Mouse (Mus musculus): ENCODE results near the gene Kif1a.
"Not testable (repeated sequence)": the region's sequence is repeated elsewhere in the genome, so short reads cannot be mapped to it uniquely, and the experiment has no call there.

Gene Kif1a

DNA sequence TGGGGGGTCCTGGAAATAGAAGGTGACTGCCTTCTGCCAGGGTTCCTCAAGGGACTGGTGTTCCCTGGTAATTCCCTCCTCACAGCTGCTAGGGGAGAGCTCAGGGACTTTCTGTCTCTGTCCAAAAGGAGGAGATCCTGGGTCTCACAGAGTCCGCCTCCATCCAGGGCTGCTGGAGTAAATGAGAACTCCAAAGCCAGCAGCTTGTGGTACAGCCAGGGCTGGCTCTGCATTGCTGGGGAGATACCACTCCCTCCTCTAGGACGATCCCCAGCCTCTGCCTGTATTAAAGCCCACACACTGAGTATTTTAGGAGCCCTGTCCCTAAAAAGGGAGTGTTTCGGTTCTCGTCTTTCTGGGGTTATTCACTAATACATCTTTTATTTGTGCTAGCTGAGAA, 81.1 kb downstream of the Kif1a start:
- no peak for DNase-seq (ENCODE audit: low spot score)

DNA sequence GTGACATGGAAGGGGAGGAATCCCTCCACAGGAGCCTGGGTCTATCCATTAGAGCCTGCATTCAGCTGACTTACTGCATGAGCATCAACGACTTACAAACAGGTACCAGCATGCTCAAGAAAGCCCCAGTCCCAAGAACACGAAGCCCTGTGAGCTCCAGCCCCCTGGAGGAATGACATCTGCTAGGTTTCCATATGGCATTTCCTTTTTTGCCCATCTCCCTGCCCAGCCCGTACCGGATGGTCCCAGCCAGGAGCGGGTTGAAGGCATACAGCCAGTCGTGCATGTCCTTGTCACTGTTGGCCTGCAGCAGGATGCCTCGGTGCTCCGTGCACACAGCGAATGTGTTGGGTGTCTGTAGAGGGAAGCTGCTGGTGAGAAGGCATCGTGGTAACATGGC, 83.0 kb downstream of the Kif1a start:
- DNase-seq (ENCODE audit: low spot score): no peak

DNA sequence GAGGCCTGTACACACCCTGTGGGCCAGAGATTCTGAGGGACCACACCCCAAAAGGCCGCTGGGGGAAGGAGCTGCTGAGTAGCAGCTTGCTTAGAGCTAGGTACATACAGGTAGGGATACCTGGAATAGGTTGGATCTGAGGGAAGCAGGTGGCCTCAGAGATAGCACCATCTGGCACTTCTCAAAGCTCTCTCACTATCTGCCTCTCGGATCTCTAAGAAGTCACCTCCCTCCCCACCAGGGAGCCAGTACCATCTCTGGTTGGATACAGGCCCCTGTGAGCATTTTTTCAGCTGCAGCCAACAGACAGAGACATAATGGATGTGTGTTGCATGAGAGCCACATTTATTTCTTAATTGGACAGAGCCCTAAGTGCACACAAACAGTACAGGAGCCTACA, 86.6 kb downstream of the Kif1a start:
- DNase-seq (ENCODE audit: low spot score): no peak

DNA sequence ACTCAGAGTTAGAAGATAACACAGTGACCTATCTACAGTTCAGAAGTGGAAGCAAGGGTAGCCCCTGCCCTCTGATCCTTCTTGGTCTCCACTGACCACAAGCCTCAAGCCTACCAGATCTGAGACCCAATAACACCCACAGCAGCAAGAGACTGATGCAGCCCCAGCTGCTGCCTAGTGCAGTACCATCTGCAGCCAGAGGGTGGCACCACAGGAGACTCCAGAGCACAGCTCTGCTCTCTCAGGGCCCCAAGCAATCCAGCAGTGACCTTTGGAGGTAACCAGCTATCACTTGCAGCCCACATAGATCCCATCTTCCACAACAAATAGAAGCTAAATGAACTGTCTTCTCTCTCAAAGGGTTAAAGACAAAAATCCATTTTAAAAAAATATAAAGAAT, 87.3 kb downstream of the Kif1a start:
- DNase-seq (ENCODE audit: low spot score): peak; percentile 16

DNA sequence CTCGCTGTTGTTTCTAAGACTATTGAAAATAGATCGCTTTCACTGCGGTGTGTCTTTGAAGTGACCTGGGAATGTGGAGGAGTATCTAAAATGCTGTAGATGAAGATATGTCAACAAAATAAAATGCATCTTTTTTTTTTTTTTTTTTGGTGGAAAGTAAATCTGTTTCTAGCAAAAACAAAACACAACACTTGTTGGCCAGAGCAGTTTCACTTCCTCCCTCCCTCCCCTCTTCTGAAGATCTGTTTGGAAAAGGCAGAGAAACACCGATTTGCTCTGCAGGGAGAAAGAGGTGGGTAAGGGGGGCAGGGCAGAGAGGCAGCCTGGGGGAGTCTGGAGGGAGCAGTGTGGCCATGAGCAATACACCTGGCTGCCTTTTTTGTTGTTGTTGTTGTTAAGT, 88.4 kb downstream of the Kif1a start:
- no peak for DNase-seq (ENCODE audit: low spot score)

DNA sequence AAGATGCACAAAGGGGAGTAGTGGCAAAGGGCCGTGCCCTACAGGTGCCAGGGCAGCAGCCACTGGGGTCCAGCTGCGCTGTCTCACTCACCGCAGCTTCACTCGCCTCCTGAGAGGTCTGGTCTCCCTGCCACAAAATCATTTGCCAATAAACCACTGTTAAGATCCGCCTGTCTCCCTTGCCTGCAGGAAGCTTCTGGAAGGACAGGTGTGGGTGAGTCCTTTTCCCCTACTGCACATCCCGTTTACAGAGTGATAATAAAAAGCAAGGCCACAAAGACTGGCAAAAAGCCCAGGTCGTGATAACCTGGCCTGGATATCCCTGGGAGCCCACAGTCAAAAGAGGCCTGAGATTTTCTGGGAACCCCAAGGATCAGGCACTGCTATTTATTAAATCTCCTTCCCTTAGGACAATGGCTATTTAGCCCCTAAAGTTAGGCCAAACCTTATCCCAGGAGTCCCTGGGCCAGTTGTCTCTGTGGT, 89.6 kb downstream of the Kif1a start:
- DNase-seq (ENCODE audit: low spot score): no peak

DNA sequence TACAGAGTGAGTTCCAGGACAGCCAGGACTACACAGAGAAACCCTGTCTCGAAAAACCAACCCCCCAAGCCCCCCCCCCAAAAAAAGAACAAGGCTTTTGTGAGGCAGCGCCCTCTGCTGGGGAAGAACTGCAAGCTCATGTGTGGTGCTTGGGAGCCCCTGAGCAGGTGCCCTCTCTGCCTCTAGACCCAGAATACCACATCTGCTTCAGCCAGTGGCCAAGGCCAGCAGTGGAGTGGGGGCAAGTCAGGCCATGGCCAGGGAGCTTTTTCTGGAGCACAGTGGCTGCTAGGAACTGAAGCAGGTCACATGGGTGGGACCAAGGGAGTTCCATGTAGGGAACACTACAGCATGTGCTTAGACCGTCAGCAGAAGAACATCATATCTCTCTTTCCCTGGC, 91.0 kb downstream of the Kif1a start:
- no peak for DNase-seq (ENCODE audit: low spot score)

DNA sequence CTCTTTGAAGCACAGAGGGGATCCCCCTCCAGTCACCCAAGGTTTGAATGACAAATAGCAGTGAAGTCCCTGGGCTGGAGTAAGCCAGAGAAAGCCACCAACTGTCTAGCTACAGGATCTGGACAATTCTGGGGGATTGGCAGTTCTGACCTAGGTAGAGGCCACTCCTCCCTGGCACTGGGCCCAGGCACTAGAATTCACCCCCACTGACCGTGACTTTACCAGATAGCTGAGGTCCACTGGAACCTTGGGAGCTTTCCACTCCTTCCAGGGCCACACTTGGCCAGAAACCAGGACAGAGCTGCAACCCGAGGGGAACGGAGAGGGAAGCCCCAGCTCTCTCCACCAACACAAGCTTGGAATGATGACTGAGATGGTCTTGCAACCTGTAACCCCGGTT, 92.6 kb downstream of the Kif1a start:
- DNase-seq (ENCODE audit: low spot score): no peak

DNA sequence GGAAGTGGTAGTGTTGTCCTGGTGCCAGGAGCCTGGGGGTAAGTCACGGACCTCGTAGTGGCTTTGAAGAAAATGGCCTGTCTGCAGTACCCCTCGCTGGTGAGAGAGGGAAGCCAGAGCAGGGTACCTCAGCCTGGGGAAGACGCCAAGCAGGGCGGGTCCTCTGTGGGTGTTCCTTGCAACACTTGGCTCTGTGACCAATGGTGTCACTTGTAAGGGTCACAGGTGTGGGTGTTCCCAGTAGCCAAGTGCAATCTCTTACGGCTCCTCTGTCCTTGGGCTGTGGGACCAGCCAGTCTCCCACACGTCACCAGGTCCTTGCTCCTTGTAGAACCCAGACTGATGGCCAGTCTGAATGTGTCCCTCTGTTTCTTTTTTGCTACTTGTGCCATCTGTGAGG, 95.7 kb downstream of the Kif1a start, which contains the start of gene Aqp12:
TSS of gene Aqp12 (plus strand) at position 274 of the 400 bp plus-strand sequence.
- no peak for DNase-seq (ENCODE audit: low spot score)

DNA sequence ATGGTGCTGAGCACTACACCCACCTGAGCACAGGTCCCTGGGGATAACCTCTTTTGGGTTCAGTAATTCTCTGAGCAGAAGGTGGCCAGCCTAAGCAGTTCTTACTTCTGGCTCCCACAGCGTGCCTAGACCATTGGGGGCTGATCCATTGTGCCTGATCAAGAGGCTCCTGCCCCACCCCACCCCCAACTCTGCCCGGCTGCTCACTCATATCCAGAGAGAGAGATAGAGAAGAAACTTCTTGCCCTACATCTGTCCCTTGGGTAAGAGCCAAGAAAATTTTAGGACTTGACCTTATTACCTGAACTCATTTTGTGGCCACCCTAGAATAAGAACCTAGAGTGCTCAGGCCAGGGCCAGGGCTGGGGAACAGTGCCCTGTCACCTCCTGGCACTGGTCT, 108.9 kb downstream of the Kif1a start:
- DNase-seq (ENCODE audit: low spot score): no peak

DNA sequence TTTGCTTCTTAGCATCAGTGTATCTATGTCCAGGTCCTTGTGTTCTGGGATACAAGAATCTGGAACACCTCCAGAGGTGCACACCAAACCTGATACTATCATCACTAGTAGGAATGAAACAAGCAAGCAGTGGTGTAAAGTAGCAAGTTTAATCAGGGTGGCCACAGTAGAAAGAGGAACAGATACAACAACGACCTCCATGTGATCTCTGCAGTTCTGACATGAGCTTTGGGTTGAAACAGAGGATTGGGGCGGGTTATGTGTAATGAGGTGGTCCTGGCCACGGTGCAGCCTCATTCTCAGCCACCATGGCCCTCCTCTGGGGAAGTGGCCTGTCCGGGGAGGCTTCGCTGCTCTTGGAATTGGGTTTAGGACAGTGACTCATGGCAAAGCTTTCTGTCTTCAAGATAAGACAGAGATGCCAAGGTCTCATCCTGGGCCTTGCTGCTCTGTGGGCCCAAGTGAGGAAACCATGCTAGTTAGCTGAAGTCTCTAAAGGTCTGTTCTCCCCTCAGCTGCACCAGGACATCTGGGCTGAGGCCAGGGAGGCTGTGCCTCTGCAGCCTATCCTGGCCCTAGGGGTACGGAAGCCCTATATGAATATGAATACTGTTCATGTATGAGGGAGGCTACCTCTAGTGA, 109.4 kb downstream of the Kif1a start:
- no peak for DNase-seq (ENCODE audit: low spot score)

DNA sequence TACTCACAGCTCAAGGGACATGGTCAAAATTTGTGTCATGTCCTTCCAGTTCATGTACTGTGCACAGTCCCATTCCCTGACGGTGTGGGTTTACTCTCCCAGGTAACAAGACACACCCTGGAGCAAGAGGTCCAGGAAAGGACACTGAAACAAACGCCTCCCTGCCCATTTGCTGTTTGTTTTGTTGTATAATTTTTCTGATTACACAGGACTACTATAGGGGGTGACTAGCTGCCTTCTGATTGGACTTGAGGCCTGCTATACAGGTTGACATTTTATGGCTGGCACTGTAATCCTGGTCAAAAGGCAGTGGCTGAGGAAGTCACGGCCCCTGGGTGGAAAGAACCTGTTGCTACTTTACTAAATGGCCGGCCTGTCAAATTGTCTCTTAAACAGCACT, 111.9 kb downstream of the Kif1a start:
- no peak for DNase-seq (ENCODE audit: low spot score)

DNA sequence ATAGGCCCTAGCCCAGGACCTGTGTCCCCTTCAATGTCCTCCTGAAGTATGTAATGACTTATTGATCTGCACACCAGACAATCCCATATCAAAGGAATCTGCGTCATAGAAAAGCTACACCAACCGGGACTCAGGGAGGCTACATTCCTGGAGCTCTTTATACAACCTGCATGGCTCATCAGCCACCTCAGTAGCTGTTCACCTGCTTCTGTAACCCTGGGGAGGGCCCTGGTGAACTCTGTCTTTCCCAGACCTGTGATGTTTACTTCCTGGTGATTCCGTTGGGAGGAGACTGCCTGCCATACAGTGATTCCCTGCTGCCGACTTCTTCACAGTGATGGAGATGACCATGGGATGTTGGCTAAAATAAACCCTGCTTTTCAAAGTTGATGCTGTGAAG, 112.9 kb downstream of the Kif1a start:
- DNase-seq (ENCODE audit: low spot score): no peak

DNA sequence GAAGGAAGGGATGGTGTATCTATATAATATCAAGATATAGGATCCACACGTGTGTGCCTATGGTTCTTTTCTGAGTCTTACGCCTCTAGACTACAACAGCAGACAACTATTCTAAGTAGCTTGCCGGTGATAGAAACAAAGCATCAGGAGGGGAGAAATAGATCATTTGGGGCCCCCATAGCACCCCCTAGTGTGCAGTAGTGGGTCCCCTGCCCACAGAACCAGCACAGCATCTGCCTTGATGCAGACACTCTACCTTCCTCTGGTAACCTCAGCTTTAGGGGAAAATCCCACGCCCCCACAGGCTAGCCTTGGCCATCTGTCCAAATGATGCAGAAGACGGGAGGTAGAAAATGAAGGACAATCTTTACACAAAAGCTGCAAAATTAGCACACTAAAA, 116.8 kb downstream of the Kif1a start:
- no peak for DNase-seq (ENCODE audit: low spot score)

DNA sequence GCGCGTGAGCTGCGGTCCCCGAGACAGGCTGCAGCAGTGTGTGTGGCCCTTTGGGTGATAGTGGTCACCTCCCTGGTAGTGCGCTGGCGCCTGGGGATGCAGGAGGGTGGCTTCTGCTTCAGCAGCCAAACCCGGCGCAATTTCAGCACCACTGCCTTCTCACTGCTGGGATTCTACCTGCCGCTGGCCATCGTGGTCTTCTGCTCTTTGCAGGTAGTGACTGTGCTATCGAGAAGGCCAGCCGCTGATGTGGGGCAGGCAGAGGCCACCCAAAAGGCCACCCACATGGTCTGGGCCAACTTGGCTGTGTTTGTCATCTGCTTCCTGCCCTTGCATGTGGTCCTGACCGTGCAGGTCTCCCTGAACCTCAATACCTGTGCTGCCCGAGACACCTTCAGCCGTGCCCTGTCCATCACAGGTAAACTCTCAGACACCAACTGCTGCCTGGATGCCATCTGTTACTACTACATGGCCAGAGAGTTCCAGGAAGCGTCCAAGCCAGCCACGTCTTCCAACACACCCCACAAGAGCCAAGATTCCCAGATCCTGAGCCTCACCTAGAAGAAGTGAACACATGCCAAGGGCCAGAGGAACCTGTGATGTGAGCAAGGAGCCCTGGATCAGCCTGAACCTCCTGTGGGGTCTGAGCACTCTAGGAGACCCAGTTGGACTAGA, 118.7 kb downstream of the Kif1a start:
- no peak for DNase-seq (ENCODE audit: low spot score)

DNA sequence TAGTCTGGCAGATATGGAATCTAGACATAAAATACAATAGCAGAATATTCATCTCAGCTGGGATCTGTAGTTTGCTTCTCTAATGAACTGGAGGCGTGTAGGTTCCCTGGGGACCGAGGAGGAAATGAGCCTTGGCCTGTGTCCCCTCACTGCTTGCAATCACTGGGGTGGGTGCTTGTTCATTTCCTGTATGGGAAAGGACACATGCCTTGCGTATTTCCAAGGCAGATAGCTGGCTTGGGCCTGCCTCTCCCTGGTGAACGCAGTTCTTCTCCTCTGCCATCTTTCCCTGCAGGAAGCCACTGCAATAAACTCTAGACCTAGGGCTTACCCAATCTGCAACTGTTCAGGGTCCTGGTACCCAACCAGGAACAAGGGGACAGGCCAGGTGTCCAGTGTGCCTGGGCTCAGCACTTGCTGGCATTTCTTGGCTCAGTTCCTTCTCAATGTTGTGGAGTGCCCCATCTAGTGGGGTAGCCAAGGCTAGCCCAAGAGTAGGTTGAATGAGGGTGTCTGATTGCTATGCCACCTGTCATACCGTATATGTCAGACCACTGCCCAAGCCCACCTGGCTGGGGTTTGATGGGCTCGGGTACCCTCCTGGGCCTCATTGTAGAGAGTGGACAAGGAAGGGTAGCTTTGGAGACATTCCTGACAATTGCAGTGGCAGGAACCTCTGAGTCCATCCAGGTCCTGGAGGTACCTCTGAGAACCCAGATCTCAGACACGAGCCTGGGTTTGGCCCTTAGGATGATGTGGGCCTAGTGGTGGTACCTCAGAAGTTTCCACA, 120.5 kb downstream of the Kif1a start:
- DNase-seq (ENCODE audit: low spot score): no peak

DNA sequence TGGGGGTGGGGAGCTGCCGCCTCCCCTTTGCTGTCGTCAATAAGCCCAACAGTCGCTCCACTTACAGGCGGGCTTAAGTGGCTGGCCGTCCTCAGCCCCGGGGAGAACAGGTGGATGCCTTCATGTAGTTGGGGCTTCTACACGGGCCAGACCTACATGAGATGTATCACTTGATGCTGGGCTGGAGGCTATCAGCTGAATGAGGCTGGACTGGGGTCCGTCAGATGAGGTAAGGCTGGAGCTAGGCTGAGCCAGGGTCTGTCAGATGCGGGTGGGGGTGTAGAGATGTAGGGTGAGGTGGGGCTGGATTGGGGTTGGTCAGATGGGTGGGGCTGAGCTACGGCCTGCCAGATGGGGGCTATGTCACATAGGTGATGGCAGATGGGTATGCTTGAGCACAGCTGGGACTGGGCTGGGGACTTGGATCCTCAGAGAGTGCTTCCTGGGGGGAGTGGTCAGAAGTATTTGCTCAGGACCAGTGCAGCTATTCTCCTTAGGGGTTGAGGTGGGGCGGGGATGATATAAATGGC, 122.6 kb downstream of the Kif1a start:
- DNase-seq (ENCODE audit: low spot score): no peak

DNA sequence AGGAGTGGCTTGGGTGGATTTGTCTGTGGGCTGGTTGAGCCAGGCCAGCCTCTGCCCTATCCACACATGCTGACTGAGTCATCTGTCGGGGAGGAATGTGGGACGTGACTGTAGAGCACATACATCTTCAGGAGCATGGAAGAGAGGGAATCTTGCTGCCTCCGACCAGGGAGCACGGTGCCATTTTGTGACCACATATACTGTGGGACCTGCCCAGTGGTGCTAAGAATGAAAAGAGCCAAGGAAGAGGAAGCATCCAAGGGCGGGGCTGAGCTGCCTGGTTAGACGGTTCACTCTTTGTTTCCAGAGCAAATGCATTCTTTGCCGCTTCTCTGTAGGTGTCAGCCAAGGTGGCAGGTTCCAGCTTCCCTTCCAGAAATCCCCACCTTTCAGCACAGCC, 123.1 kb downstream of the Kif1a start:
- no peak for DNase-seq (ENCODE audit: low spot score)

DNA sequence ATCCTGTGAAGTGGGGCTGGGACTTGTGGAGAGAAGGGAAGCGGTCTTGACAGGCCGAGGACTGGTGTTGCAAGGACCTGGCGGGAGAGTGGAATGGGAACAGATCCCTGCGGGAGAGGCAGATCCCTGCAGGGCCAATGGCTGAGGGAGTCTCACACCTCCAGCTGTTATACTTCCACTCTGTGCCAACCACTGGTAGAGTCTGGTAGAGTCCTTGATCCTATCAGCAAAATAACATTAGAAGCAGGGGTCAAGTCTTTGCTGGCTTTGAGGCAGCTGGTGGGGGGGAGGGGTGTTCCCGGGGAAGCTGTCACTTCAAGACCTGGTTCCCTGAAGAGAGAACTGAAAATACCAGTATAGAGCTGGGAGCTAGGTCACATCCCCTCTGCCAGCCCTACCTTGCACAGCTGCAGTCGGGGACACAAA, 125.6 kb downstream of the Kif1a start:
- no peak for DNase-seq (ENCODE audit: low spot score)

DNA sequence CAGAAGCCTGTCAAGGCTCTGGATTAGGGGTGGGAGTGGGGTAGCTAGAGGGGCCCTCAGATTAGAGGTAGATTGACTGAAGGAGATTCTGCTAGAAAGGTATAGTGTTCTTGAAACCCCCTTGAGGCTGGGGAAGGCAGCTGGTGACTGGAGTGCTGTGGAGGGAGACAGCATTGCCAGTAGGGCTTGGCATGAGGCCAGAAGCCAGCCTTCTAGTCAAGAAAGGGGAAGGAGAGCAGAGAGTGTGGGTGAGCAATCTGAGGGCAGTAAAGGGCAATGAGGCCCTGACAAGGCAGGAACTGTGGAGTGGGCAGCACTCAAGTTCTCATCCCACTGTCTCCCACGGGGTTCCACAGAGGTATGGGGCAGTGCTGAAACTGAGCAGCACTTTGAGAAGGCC, 128.9 kb downstream of the Kif1a start:
- DNase-seq (ENCODE audit: low spot score): no peak

DNA sequence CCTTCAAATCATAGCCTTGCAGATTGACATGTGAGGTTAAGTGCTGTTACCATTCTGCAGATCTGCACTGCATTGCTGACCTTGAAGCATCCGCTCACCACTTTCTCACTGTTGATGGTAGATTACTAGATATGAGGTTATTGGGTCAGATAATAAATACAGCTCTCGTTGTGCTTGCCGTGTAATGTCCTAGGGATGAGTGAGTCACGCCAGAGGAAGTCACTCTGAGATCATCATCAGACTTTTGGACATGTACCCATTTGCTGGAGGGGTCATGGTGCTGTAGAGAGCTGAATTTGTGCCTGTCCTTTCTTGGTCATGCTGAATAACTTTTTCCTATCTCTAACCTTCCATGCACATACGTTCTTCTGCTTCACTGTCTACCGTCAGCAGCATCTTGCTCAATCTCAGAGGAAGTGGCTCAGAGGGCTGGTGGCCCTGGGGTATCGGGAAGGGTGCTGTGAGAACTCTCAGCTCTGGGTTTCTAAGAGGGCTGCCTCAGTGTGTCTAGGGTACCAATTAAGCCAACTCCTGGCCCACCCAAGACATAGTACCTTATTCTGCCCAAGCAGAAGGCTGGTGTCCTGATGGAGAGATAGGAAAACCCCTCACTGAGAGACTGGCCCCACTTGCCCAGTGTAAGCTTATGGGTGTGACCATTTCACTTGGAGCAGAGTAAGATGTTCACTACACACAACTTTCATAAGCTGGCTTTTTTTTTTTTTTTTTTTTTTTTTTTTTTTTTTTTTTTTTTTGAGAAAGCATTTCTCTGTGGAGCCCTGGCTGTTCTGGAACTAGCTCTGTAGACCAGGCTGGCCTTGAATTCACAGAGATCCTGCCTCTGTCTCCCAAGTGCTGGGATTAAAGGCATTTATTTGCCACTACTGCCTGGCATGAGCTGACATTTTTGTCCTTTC, 129.6 kb downstream of the Kif1a start:
- no peak for DNase-seq (ENCODE audit: low spot score)

DNA sequence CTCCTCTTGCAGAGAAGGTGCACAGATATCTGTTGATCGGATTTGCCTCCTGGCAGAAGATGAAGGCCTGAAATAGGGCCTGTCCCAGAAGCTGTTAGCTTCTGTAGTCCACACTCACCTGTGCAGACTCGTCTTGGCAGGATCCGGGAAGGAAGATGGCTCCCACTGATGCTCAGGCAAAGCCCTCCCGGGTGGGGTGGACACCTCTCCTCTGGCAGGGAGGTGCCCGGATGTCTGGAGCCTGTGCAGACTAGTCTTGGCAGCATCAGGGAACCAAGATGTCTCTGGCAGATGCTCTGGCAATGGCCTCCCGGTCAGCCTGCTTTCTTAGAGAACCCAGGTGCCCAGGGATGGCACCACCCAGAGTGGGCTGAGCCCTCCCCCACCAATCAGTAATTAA, 131.0 kb downstream of the Kif1a start:
- DNase-seq (ENCODE audit: low spot score): not testable (repeated sequence)
